Mouse (Mus musculus): ENCODE data around the gene Adap1.

DNA sequence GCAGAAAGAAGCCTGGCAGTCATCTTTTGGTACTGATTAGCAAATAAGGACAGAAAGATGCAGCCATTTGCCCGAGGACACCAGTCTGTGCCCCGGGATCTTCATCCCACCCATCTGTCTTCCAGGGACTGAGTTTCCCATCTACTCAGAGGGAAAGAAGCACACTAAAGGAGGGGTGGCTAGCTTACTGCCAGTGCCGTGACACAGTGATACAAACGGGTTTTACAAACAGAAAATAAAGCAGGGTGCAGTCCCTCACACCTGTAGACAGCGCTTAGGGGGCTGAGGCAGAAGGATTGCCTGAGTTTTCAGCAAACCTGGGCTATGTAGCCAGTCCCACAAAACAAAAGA is 19.9 kb upstream of the Adap1 start:
- no peak for TF ChIP-seq CTCF (IDR thresholded peaks at IDR 0.05)
- TF ChIP-seq EP300 (IDR thresholded peaks at IDR 0.05): no peak
